Mouse (Mus musculus): ENCODE measurements at regions not wholly inside any gene's neighbourhood (a gene's known extent, or its start where the extent isn't known, plus 50 kb on each side); places are given as distances from the start of the nearest gene placed in this dataset.
A peak's percentile ranks its signal among the peaks of the same experiment; 100 is the strongest.

GRCm38 (mm10) chr10:17014826-17015225, 708.2 kb upstream of the Cited2 start:
- H3K27me3 ChIP-seq (ENCODE audit: control insufficient read depth, insufficient read depth, low read depth, low read length): no peaks in the 10 kb centered on the region
- 81% methylated on average over 3 of the region's 3 CpGs for WGBS
- ATAC-seq (ENCODE audit: low read depth): no peak
- H3K36me3 ChIP-seq (ENCODE audit: control insufficient read depth, insufficient read depth, low read length): no peaks in the 10 kb centered on the region
- no peak overlapping the region for H3K27ac ChIP-seq (ENCODE audit: low read length)
- H3K9me3 ChIP-seq (ENCODE audit: control insufficient read depth, low read length): no peaks in the 10 kb centered on the region
- no peak overlapping the region for H3K4me2 ChIP-seq (ENCODE audit: low read depth, low read length)
- H3K4me1 ChIP-seq (replicated peaks; ENCODE audit: control insufficient read depth, insufficient read depth, low read length): no peaks in the 10 kb centered on the region; the same call in 1 of the 2 replicates
- H3K9ac ChIP-seq (ENCODE audit: low read length): no peak overlapping the region
- no peak overlapping the region for H3K4me3 ChIP-seq (ENCODE audit: low read length)

GRCm38 (mm10) chr10:17016854-17017253, 706.2 kb upstream of the Cited2 start:
- Histone ChIP-seq H3K4me2 (ENCODE audit: low read depth, low read length) (no peak overlapping the region), H3K4me3 (ENCODE audit: low read length) (no peak overlapping the region), H3K4me1 (replicated peaks; ENCODE audit: control insufficient read depth, insufficient read depth, low read length) (no peaks in the 10 kb centered on the region; the same call in 1 of the 2 replicates), H3K27ac (ENCODE audit: low read length) (no peak overlapping the region), H3K36me3 (ENCODE audit: control insufficient read depth, insufficient read depth, low read length) (no peaks in the 10 kb centered on the region), H3K27me3 (ENCODE audit: control insufficient read depth, insufficient read depth, low read depth, low read length) (no peaks in the 10 kb centered on the region), H3K9ac (ENCODE audit: low read length) (no peak overlapping the region), H3K9me3 (ENCODE audit: control insufficient read depth, low read length) (no peaks in the 10 kb centered on the region)
- no peak for ATAC-seq (ENCODE audit: low read depth)
- WGBS: 77% methylated on average over 4 of the region's 4 CpGs

GRCm38 (mm10) chr10:17022216-17023158, 700.5 kb upstream of the Cited2 start:
- Histone ChIP-seq H3K4me2 (ENCODE audit: low read depth, low read length) (no peak overlapping the region), H3K4me1 (replicated peaks; ENCODE audit: control insufficient read depth, insufficient read depth, low read length) (no peaks in the 10 kb centered on the region), H3K36me3 (ENCODE audit: control insufficient read depth, insufficient read depth, low read length) (no peaks in the 10 kb centered on the region), H3K9me3 (ENCODE audit: control insufficient read depth, low read length) (no peaks in the 10 kb centered on the region), H3K27ac (ENCODE audit: low read length) (no peak overlapping the region), H3K9ac (ENCODE audit: low read length) (no peak overlapping the region), H3K4me3 (ENCODE audit: low read length) (no peak overlapping the region), H3K27me3 (ENCODE audit: control insufficient read depth, insufficient read depth, low read depth, low read length) (no peaks in the 10 kb centered on the region)
- 68% methylated on average over 5 of the region's 5 CpGs for WGBS
- ATAC-seq (ENCODE audit: low read depth): peak; percentile 34; the same call in 1 of the 2 replicates

- Histone ChIP-seq H3K4me3 (ENCODE audit: low read length) (no peak overlapping the region), H3K9me3 (ENCODE audit: control insufficient read depth, low read length) (no peaks in the 10 kb centered on the region), H3K4me1 (replicated peaks; ENCODE audit: control insufficient read depth, insufficient read depth, low read length) (no peaks in the 10 kb centered on the region), H3K27ac (ENCODE audit: low read length) (no peak overlapping the region), H3K4me2 (ENCODE audit: low read depth, low read length) (no peak overlapping the region), H3K27me3 (ENCODE audit: control insufficient read depth, insufficient read depth, low read depth, low read length) (no peaks in the 10 kb centered on the region), H3K36me3 (ENCODE audit: control insufficient read depth, insufficient read depth, low read length) (no peaks in the 10 kb centered on the region), H3K9ac (ENCODE audit: low read length) (no peak overlapping the region)
- WGBS: 83% methylated on average over 13 of the region's 13 CpGs
- ATAC-seq (ENCODE audit: low read depth): no peak
These were observed 699.3 kb upstream of the Cited2 start for GRCm38 (mm10) chr10:17023571-17024293.

DNA sequence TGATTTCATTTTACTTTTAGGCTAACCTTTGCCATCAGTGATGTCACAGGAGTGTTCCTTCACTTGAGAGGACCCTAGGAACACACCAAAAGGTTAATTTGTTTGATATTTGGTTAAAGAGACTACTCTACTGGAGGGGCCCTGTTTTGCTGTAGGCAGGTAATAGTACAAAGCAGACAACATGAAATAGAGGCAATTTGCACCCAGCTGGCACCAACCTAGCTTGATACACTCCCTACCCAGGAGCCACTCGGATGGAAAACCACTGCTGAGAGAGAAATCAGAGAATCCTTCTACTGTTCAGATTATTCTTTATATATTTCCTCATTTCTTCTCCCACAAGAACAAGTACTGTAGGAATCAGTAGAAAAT, 698.7 kb upstream of the Cited2 start:
- H3K4me3 ChIP-seq (ENCODE audit: low read length): no peak overlapping the region
- no peaks in the 10 kb centered on the region for H3K27me3 ChIP-seq (ENCODE audit: control insufficient read depth, insufficient read depth, low read depth, low read length)
- H3K9me3 ChIP-seq (ENCODE audit: control insufficient read depth, low read length): no peaks in the 10 kb centered on the region
- H3K36me3 ChIP-seq (ENCODE audit: control insufficient read depth, insufficient read depth, low read length): no peaks in the 10 kb centered on the region
- H3K4me1 ChIP-seq (replicated peaks; ENCODE audit: control insufficient read depth, insufficient read depth, low read length): no peaks in the 10 kb centered on the region
- 76% methylated on average over 1 of the region's 1 CpGs for WGBS
- H3K4me2 ChIP-seq (ENCODE audit: low read depth, low read length): no peak overlapping the region
- H3K27ac ChIP-seq (ENCODE audit: low read length): no peak overlapping the region
- H3K9ac ChIP-seq (ENCODE audit: low read length): no peak overlapping the region
- no peak for ATAC-seq (ENCODE audit: low read depth)

GRCm38 (mm10) chr10:17034892-17035775, 687.9 kb upstream of the Cited2 start:
- Histone ChIP-seq H3K4me3 (ENCODE audit: low read length) (no peak overlapping the region), H3K27me3 (ENCODE audit: control insufficient read depth, insufficient read depth, low read depth, low read length) (no peaks in the 10 kb centered on the region), H3K4me2 (ENCODE audit: low read depth, low read length) (no peak overlapping the region), H3K9ac (ENCODE audit: low read length) (no peak overlapping the region), H3K4me1 (replicated peaks; ENCODE audit: control insufficient read depth, insufficient read depth, low read length) (no peaks in the 10 kb centered on the region), H3K36me3 (ENCODE audit: control insufficient read depth, insufficient read depth, low read length) (no peaks in the 10 kb centered on the region), H3K27ac (ENCODE audit: low read length) (no peak overlapping the region), H3K9me3 (ENCODE audit: control insufficient read depth, low read length) (no peaks in the 10 kb centered on the region)
- no peak for ATAC-seq (ENCODE audit: low read depth)
- 86% methylated on average over 2 of the region's 2 CpGs for WGBS

GRCm38 (mm10) chr10:17038259-17039043, 684.6 kb upstream of the Cited2 start:
- Histone ChIP-seq H3K27me3 (ENCODE audit: control insufficient read depth, insufficient read depth, low read depth, low read length) (no peaks in the 10 kb centered on the region), H3K4me2 (ENCODE audit: low read depth, low read length) (no peak overlapping the region), H3K9ac (ENCODE audit: low read length) (no peak overlapping the region), H3K4me3 (ENCODE audit: low read length) (no peak overlapping the region), H3K27ac (ENCODE audit: low read length) (no peak overlapping the region), H3K36me3 (ENCODE audit: control insufficient read depth, insufficient read depth, low read length) (no peaks in the 10 kb centered on the region), H3K9me3 (ENCODE audit: control insufficient read depth, low read length) (no peaks in the 10 kb centered on the region), H3K4me1 (replicated peaks; ENCODE audit: control insufficient read depth, insufficient read depth, low read length) (no peaks in the 10 kb centered on the region)
- WGBS: 76% methylated on average over 11 of the region's 11 CpGs
- no peak for ATAC-seq (ENCODE audit: low read depth)

DNA sequence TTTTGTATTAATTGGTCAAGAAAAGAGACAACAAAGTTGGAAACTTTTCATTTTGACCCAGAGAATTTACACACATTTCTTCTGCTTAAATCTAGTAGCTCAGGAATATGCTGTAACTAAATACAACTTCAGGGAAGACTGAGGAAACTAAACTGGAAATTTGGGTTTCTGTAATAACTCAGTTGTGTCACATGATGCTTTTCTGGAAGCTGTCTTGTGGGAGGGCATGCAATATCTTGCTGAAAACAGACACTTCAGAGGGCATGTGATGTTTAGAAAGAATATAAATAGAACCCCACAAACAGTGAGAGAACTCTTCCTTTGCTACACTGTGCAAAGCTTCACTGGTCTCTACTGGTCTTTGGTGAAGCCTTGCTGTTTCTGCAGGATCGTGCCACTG, 680.9 kb upstream of the Cited2 start:
- H3K9ac ChIP-seq (ENCODE audit: low read length): no peak overlapping the region
- no peak overlapping the region for H3K4me3 ChIP-seq (ENCODE audit: low read length)
- no peaks in the 10 kb centered on the region for H3K4me1 ChIP-seq (replicated peaks; ENCODE audit: control insufficient read depth, insufficient read depth, low read length)
- no peak overlapping the region for H3K27ac ChIP-seq (ENCODE audit: low read length)
- H3K4me2 ChIP-seq (ENCODE audit: low read depth, low read length): no peak overlapping the region
- no peak for ATAC-seq (ENCODE audit: low read depth)
- no peaks in the 10 kb centered on the region for H3K36me3 ChIP-seq (ENCODE audit: control insufficient read depth, insufficient read depth, low read length)
- H3K27me3 ChIP-seq (ENCODE audit: control insufficient read depth, insufficient read depth, low read depth, low read length): no peaks in the 10 kb centered on the region
- no peaks in the 10 kb centered on the region for H3K9me3 ChIP-seq (ENCODE audit: control insufficient read depth, low read length)
- 85% methylated on average over 1 of the region's 1 CpGs for WGBS

Measured in lung, embryonic 16.5 days (tissue).